Mouse (Mus musculus) lung, adult 10 weeks (tissue): ENCODE data around the gene Olfr410. TPM values are rescaled to one million over a fixed set of nuclear protein-coding genes. Genes with fewer than 3 reads are reported as not detected.

Experiments
- polyA plus RNA-seq: library from polyadenylated mRNA; stranded (reverse); fragments of 350-450 nt; fragmentation: Illumina TruSeq; extraction: RNeasy Lipid Tissue Mini Kit (QIAGEN cat#74804); gene quantifications from one replicate; pipeline ENCODE4 v1.2.3, GENCODE M21; 2014; ENCODE audit warnings: low read depth, low replicate concordance; ENCODE audit not compliant: insufficient read depth

Gene Olfr410
- not detected for polyA plus RNA-seq

GRCm38 (mm10) chr11:74337931-74338330 is at the start of gene Olfr410:
Olfr410 (minus strand) TSS chr11:74338031.

GRCm38 (mm10) chr11:74361769-74362168 is 23.9 kb upstream of the Olfr410 start, which contains the start of gene Olfr412:
Olfr412 (plus strand) TSS chr11:74362069.

GRCm38 (mm10) chr11:74352550-74352949 is 14.7 kb upstream of the Olfr410 start, which contains the start of gene Olfr411:
Olfr411 (minus strand) TSS chr11:74352650.

GRCm38 (mm10) chr11:74283436-74283835 is 54.4 kb downstream of the Olfr410 start, which contains the start of gene Olfr59:
Olfr59 (plus strand) TSS chr11:74283736.

Other genes starting within 250 kb of the Olfr410 start
- not detected for gene Olfr401, start 224.3 kb downstream of the Olfr410 start, polyA plus RNA-seq
- not detected for gene Olfr402, start 184.5 kb downstream of the Olfr410 start, polyA plus RNA-seq
- not detected for gene Olfr403, start 151.8 kb downstream of the Olfr410 start, polyA plus RNA-seq
- not detected for gene Olfr43, start 126.7 kb downstream of the Olfr410 start, polyA plus RNA-seq
- gene Olfr406, start 78.2 kb downstream of the Olfr410 start, polyA plus RNA-seq: not detected
- gene Olfr59, start 54.3 kb downstream of the Olfr410 start, polyA plus RNA-seq: not detected
- not detected for gene Olfr411, start 14.6 kb upstream of the Olfr410 start, polyA plus RNA-seq
- not detected for gene Olfr412, start 24.0 kb upstream of the Olfr410 start, polyA plus RNA-seq